Mouse (Mus musculus) ovary, postnatal 36 days (tissue): ENCODE measurements at regions not wholly inside any gene's neighbourhood (a gene's known extent, or its start where the extent isn't known, plus 50 kb on each side); places are given as distances from the start of the nearest gene placed in this dataset.

Experiments used
- DNase-seq: peaks from one replicate; pipeline ENCODE4 v3.0.0; 2022; ENCODE audit warnings: low spot score, mixed read lengths

GRCm38 (mm10) chr1:124674420-124674819, 629.1 kb upstream of the Dpp10 start:
- DNase-seq = no peak

- no peak for DNase-seq
Measured at GRCm38 (mm10) chr1:124652872-124653271, 607.5 kb upstream of the Dpp10 start.

- DNase-seq = no peak
Measured at GRCm38 (mm10) chr1:124652251-124652861, 607.0 kb upstream of the Dpp10 start.

- no peak for DNase-seq
Measured at GRCm38 (mm10) chr1:124635246-124635768, 589.9 kb upstream of the Dpp10 start.

- no peak for DNase-seq
Measured at GRCm38 (mm10) chr1:124630084-124630483, 584.7 kb upstream of the Dpp10 start.

- no peak for DNase-seq
Measured at GRCm38 (mm10) chr1:124584620-124585019, 539.3 kb upstream of the Dpp10 start.
